Mouse (Mus musculus) neutrophil, adult 59 days (primary cell): Measurements from ENCODE around the gene Krt222. TPM values are rescaled to one million over a fixed set of nuclear protein-coding genes. Genes with fewer than 3 reads are reported as not detected.

Source experiments
- total RNA-seq, 2 experiments: library from RNA; stranded (reverse); gene quantifications; 1 replicate in 1 of 2; 2 replicates in 1 of 2; pipeline ENCODE4 v1.2.4; 2023

Krt222 gene
- total RNA-seq, result not detected

DNA sequence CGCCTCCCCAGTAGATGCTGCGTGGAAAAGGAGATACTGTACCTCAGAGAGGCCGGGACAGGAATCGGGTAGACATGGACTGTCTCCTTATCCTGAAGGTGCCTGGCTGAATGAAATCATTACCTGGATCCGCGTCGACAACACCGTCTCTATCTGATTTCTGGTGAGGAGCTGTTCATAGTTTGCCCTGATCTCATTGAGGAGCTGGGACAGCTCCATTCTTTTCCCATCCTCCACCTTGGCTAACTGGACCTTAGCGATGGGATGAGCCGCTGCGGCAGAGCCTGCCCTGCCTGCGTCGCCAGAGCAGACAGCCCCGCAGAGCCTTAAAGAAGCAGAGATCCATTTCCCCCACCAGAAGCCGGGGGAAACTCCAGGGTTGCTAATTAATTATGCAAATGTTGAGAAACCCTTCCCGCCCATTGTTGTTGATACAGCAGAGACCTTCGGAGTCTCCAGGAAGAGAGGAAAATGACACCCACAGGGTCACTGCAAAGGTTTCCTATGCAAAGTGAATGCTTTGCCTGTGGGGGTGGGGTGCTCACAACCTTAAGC lies at the start of gene Krt222:
Gene Krt222, minus strand, starts transcription at position 266 of the 555 bp plus-strand sequence.

DNA sequence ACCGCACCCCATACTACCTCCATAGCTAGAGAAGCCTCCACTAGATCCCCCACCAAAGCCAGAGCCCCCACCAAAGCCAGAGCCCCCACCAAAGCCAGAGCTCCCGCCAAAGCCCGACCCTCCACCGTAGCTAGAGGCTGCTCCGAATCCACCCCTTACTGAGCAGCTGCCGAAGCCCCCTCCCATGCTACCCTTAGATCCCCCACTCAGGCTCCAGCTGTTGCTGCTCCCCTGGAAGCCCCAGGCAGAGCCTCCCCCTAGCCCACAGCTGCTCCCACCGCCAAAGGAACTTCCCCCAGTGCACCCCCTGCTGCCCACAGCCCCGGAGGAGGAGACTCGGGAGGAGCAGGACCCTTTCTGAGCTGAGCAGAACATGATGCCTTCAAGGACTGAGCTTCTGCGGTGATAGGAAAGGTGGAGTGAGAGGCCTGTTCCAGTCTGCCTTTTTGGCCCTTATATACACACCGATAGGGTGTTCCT lies 41.0 kb upstream of the Krt222 start, which contains the start of gene Krt24:
Gene Krt24, minus strand, starts transcription at position 430 of the 480 bp plus-strand sequence.

DNA sequence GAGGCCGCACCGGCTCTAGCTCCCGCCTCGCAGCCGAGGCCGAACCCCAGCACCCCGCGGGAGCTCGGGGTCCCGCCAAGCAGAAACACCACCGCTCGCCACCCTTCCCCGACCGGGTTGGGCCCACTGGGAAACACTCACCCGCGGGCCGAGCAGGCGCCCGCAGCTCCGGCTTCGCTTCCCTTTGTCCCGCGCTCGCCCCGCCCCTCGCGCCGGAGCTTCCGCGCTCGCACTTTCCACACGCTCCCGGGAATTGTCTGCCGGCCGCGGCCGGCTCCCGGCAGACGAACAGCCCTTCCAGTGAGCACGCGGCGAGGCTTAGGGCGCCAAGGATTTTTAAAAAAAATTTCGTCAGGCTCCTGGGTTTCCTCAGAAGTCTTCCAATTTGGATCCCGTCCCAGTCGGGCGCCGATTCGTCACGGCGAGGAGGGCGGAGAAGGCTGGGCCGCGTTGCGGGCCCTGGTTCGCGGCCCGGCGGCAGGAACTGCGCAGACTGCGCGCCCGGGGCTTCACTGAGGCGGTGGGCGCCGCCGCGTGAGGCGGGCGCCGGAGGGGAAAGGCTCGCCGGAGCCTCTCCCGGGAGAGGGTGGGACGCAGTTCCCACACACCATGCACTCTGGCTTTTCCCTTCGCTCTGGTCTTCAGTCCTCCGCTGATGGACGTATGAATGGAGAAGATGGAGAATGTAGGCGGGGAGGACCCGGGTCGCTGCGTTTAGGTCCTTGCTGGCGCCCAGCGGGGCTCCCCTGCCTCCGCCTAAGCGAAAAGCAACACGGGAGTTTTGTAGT lies 13.4 kb downstream of the Krt222 start, which contains the start of gene Smarce1:
Gene Smarce1, minus strand, starts transcription at position 757 of the 788 bp plus-strand sequence.

Other genes starting within 250 kb of the Krt222 start
- 100 to 1,000 TPM; 235 to 255 TPM for gene Top2a, start 219.9 kb downstream of the Krt222 start, total RNA-seq
- 10 to 100 TPM; 45.3 to 52.7 TPM for gene Igfbp4, start 202.8 kb downstream of the Krt222 start, total RNA-seq
- 1 to 10 TPM; 3.4 to 5.7 TPM for gene Tns4, start 154.8 kb downstream of the Krt222 start, total RNA-seq
- gene Ccr7, start 89.0 kb downstream of the Krt222 start, total RNA-seq, result 1 to 10 TPM in 1 of 2 experiments, under 1 TPM in 1; 0.87 to 2.5 TPM
- gene Smarce1, start 13.1 kb downstream of the Krt222 start, total RNA-seq, result 10 to 100 TPM; 51.9 to 62.5 TPM
- gene Krt24, start 41.2 kb upstream of the Krt222 start, total RNA-seq, result not detected
- gene Krt25, start 78.9 kb upstream of the Krt222 start, total RNA-seq, result not detected
- not detected for gene Krt26, start 93.9 kb upstream of the Krt222 start, total RNA-seq
- not detected for gene Krt27, start 107.0 kb upstream of the Krt222 start, total RNA-seq
- not detected for gene Krt28, start 130.8 kb upstream of the Krt222 start, total RNA-seq
- not detected for gene Krt10, start 145.3 kb upstream of the Krt222 start, total RNA-seq
- not detected for gene Krt12, start 178.2 kb upstream of the Krt222 start, total RNA-seq
- not detected for gene Krt20, start 194.1 kb upstream of the Krt222 start, total RNA-seq
- gene Krt23, start 249.1 kb upstream of the Krt222 start, total RNA-seq, result not detected